Mouse (Mus musculus) adrenal gland, postnatal 14 days (tissue): Measurements from ENCODE around the gene Plpp6. TPM values are rescaled to one million over a fixed set of nuclear protein-coding genes. Genes with fewer than 3 reads are reported as not detected.
"Not testable (repeated sequence)": the region's sequence is repeated elsewhere in the genome, so short reads cannot be mapped to it uniquely, and the experiment has no call there.

Experiments used
- DNase-seq: peaks from one replicate; pipeline ENCODE4 v3.0.0; 2021; ENCODE audit warnings: mixed read lengths
- total RNA-seq: library from RNA; stranded (reverse); gene quantifications from 2 replicates; pipeline ENCODE4 v1.2.3, GENCODE M21; 2021

Plpp6 gene
- total RNA-seq, 1 experiment from 2014 or later: 22.8 TPM

GRCm38 (mm10) chr19:28982617-28983016, 18.9 kb downstream of the Plpp6 start:
- DNase-seq: no peak

- no peak for DNase-seq
These were observed 25.8 kb downstream of the Plpp6 start for GRCm38 (mm10) chr19:28989515-28989914.

- peak; percentile 100 for DNase-seq
These were observed 26.4 kb downstream of the Plpp6 start, which contains the start of gene Cdc37l1 for GRCm38 (mm10) chr19:28990194-28990589. Gene Cdc37l1, plus strand, starts transcription at chr19:28990352.

- DNase-seq: no peak
These were observed 27.0 kb downstream of the Plpp6 start for GRCm38 (mm10) chr19:28990590-28991221.

GRCm38 (mm10) chr19:28991391-28991790, 27.6 kb downstream of the Plpp6 start:
- DNase-seq: no peak

GRCm38 (mm10) chr19:28994870-28995269, 31.1 kb downstream of the Plpp6 start:
- no peak for DNase-seq

GRCm38 (mm10) chr19:28995366-28995765, 31.6 kb downstream of the Plpp6 start:
- no peak for DNase-seq

- no peak for DNase-seq
These were observed 34.4 kb downstream of the Plpp6 start for GRCm38 (mm10) chr19:28997976-28998630.

- not testable (repeated sequence) for DNase-seq
These were observed 36.6 kb downstream of the Plpp6 start for GRCm38 (mm10) chr19:29000321-29000720.

GRCm38 (mm10) chr19:29008069-29008706, 44.4 kb downstream of the Plpp6 start:
- DNase-seq: peak; percentile 27

GRCm38 (mm10) chr19:29009046-29009445, 45.3 kb downstream of the Plpp6 start:
- DNase-seq: no peak

- no peak for DNase-seq
These were observed 47.7 kb downstream of the Plpp6 start for GRCm38 (mm10) chr19:29011355-29011990.

- no peak for DNase-seq
These were observed 50.8 kb downstream of the Plpp6 start for GRCm38 (mm10) chr19:29014466-29015055.

GRCm38 (mm10) chr19:29015410-29016203, 51.9 kb downstream of the Plpp6 start:
- no peak for DNase-seq

- no peak for DNase-seq
These were observed 52.5 kb downstream of the Plpp6 start for GRCm38 (mm10) chr19:29016204-29016765.

Other genes starting within 250 kb of the Plpp6 start
- gene Slc1a1, start 128.9 kb upstream of the Plpp6 start, total RNA-seq: 1.4 and 1.6 TPM in 2 replicates
- 11.4 and 12.2 TPM in 2 replicates for gene 4430402I18Rik, start 3.8 kb downstream of the Plpp6 start, total RNA-seq
- gene Cdc37l1, start 26.4 kb downstream of the Plpp6 start, total RNA-seq: 43.0 and 50.8 TPM in 2 replicates
- 211 and 233 TPM in 2 replicates for gene Ak3, start 84.0 kb downstream of the Plpp6 start, total RNA-seq
- 36.1 and 39.4 TPM in 2 replicates for gene Rcl1, start 137.4 kb downstream of the Plpp6 start, total RNA-seq